Mouse (Mus musculus): ENCODE data around the gene Tmem248.

DNA sequence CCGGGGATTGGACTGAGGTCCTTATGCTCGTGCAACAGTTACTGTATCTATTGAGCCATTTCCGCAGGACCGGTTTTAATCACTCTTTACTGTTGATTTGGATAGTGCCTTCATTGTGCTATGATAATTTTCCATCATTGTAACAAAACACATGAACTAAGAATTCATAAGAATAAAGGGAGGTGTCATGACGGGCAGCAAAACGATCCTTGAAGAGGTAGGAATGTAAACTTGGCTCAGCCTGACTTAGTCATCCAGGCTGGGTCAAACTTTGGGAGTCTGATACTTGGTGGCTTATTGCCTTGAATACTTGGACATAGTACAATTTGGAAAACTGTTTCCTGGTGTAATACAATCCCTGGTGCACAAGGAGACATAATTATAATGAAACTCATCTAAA, 31.6 kb upstream of the Tmem248 start:
- TF ChIP-seq CTCF (conservative IDR thresholded peaks at IDR 0.05; ENCODE audit: insufficient read depth, insufficient read length, low read depth, low read length) (no peak), POLR2A (IDR thresholded peaks at IDR 0.05; ENCODE audit: low read depth, low read length) (no peak)
